Mouse (Mus musculus): ENCODE data around the gene Itpr3. TPM values are rescaled to one million over a fixed set of nuclear protein-coding genes. Genes with fewer than 3 reads are reported as not detected.
A peak's percentile ranks its signal among the peaks of the same experiment; 100 is the strongest.

Gene Itpr3
- polyA plus RNA-seq, 1 experiment: 12.5 TPM

DNA sequence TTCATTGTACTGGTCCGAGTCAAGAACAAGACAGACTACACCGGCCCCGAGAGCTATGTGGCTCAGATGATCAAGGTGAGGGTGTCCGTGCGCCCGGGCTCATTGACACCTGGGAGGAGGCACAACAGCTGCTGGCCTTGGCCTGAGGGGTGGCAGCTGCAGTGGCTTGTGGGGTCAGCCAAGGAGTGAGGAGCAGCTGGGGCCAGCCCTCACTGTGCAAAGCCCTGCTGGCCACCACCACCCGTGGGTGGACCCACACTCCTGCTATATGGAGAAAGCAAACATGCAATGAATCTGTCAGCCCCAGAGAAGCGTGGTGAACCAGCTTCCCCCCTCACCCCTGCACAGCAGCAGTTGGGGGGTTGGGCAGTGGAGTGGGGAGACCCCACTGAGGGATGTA lies 62.9 kb downstream of the Itpr3 start:
- Histone ChIP-seq H3K4me3 (replicated peaks; ENCODE audit: control insufficient read depth, low read depth, low read length) (no peak overlapping the region), H3K27ac (ENCODE audit: control insufficient read depth, insufficient read depth, low read depth, low read length, poor library complexity) (no peak overlapping the region), H3K4me1 (ENCODE audit: control insufficient read depth, insufficient read depth, low read length) (peaks cover 4% of the 10 kb centered on the region; the same call in 1 of the 2 replicates)
- TF ChIP-seq POLR2A (IDR thresholded peaks at IDR 0.05; ENCODE audit: borderline replicate concordance, control insufficient read depth, low read depth, low read length) (no peak), CTCF (IDR thresholded peaks at IDR 0.05; ENCODE audit: control insufficient read depth, insufficient read depth, low read length) (no peak)
- WGBS: 74% methylated on average over 8 of the region's 8 CpGs

DNA sequence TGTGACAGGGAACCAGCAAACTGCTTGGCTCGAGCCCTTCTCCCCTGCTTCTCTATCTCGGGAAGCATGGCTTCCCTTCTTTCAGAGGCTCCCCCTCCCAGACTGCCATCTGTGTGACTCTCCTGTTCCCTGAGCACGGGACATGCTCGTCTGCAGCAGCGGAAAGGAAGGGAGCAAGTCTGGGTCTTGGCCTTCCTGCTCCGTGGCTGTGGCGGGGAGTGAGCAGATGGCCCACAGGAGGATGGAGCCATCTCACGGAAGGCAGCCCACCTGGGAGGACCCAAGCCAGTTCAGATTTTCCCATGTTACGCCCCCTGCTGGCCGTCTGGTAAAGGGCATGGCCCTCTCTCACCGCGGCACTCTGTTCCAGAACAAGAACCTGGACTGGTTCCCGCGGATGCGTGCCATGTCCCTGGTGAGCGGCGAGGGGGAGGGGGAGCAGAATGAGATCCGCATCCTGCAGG lies 63.5 kb downstream of the Itpr3 start:
- H3K4me3 ChIP-seq (replicated peaks; ENCODE audit: control insufficient read depth, low read depth, low read length): no peak overlapping the region
- no peak overlapping the region for H3K27ac ChIP-seq (ENCODE audit: control insufficient read depth, insufficient read depth, low read depth, low read length, poor library complexity)
- 79% methylated on average over 18 of the region's 18 CpGs for WGBS
- H3K4me1 ChIP-seq (ENCODE audit: control insufficient read depth, insufficient read depth, low read length): peaks cover 4% of the 10 kb centered on the region; the same call in 1 of the 2 replicates
- TF ChIP-seq POLR2A (IDR thresholded peaks at IDR 0.05; ENCODE audit: borderline replicate concordance, control insufficient read depth, low read depth, low read length) (no peak), CTCF (IDR thresholded peaks at IDR 0.05; ENCODE audit: control insufficient read depth, insufficient read depth, low read length) (peak; percentile 43; the same call in 1 of the 2 replicates)

DNA sequence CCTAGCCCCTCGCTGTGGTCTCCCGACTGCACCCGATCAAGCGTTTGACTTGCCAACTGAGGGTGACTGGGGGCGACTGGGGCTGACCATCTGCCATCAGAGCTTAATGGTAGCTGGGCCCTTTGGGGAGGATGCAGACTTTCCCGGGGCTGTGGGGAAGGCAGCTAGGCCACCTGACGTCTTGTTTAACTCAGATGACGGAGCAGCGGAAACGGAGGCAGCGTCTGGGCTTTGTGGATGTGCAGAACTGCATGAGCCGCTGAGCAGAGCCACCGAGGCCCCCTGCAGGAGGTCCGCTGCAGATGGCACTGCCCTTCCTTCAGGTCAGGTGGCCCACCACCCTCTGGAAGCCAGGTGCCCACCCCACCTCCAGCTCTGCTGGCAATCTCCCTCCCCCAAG lies 64.2 kb downstream of the Itpr3 start:
- no peak for TF ChIP-seq POLR2A (IDR thresholded peaks at IDR 0.05; ENCODE audit: borderline replicate concordance, control insufficient read depth, low read depth, low read length)
- TF ChIP-seq CTCF (IDR thresholded peaks at IDR 0.05; ENCODE audit: control insufficient read depth, insufficient read depth, low read length): no peak
- Histone ChIP-seq H3K4me1 (ENCODE audit: control insufficient read depth, insufficient read depth, low read length) (peaks cover 4% of the 10 kb centered on the region; the same call in 1 of the 2 replicates), H3K4me3 (replicated peaks; ENCODE audit: control insufficient read depth, low read depth, low read length) (no peak overlapping the region), H3K27ac (ENCODE audit: control insufficient read depth, insufficient read depth, low read depth, low read length, poor library complexity) (no peak overlapping the region)
- WGBS: 84% methylated on average over 14 of the region's 14 CpGs

DNA sequence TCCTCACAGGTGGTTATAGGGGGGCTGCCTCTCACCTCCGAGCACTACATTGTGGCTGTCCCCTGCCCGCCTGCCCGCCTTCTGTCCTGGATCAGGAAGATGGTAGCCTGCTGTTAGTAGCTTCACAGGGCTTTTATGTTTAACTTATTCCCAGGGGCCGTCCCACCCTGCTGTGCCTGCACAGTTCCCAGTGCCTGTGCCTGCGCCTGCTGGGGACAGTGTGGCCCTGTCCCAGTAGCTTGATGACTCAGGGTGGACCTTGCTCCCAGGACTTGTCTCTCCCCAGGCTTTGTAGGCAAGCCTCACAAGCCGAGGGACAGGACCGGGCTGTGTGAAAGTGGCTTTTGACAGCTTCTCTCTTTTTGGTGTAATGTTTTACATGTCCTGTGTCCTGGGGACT lies 64.7 kb downstream of the Itpr3 start:
- Histone ChIP-seq H3K4me3 (replicated peaks; ENCODE audit: control insufficient read depth, low read depth, low read length) (no peak overlapping the region), H3K27ac (ENCODE audit: control insufficient read depth, insufficient read depth, low read depth, low read length, poor library complexity) (no peak overlapping the region), H3K4me1 (ENCODE audit: control insufficient read depth, insufficient read depth, low read length) (peaks cover 4% of the 10 kb centered on the region; the same call in 1 of the 2 replicates)
- TF ChIP-seq CTCF (IDR thresholded peaks at IDR 0.05; ENCODE audit: control insufficient read depth, insufficient read depth, low read length): no peak
- TF ChIP-seq POLR2A (IDR thresholded peaks at IDR 0.05; ENCODE audit: borderline replicate concordance, control insufficient read depth, low read depth, low read length): no peak
- WGBS: 86% methylated on average over 7 of the region's 7 CpGs

DNA sequence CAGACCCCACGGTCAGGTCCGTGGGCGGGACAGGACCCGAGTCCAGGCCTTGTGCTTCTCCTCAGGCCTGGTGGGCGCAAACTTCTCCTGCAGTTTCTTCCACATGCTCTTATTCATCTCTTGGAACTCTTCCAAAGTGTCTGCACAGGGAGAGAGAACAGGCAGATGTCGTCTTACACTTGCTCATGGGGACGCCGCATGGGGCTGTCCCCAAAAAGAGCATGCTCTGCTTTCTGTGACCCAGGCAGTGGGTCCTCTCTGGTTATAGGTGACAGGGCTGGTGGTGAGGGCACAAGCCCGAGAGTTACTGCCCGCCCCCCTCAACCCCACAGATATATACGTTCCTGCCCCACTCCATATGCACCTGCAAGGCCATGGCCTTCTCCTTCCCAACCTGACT lies 65.6 kb downstream of the Itpr3 start:
- WGBS: 83% methylated on average over 11 of the region's 11 CpGs
- TF ChIP-seq CTCF (IDR thresholded peaks at IDR 0.05; ENCODE audit: control insufficient read depth, insufficient read depth, low read length): no peak
- TF ChIP-seq POLR2A (IDR thresholded peaks at IDR 0.05; ENCODE audit: borderline replicate concordance, control insufficient read depth, low read depth, low read length): no peak
- H3K27ac ChIP-seq (ENCODE audit: control insufficient read depth, insufficient read depth, low read depth, low read length, poor library complexity): no peak overlapping the region

DNA sequence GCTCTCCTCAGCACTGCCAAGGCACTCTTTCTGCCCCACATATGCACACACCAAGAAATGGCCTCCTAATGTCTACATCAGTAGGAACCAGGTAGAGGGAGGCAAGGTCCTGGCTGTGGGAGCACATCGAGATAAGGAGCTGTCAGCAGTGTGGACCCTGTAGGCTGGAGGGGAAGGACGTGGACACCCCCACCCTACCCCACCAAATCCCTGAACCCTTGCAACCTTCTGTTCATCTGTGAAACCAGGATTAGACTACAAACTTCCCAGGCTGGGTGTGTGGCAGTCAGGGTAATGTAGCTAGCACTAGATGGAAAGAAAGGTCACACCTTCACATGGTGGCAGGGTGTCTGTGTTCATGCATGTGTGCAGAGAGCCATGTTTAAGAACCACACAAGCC lies 66.0 kb downstream of the Itpr3 start:
- no peak overlapping the region for H3K27ac ChIP-seq (ENCODE audit: control insufficient read depth, insufficient read depth, low read depth, low read length, poor library complexity)
- H3K4me1 ChIP-seq (ENCODE audit: control insufficient read depth, insufficient read depth, low read length): peaks cover 4% of the 10 kb centered on the region; the same call in 1 of the 2 replicates
- TF ChIP-seq CTCF (IDR thresholded peaks at IDR 0.05; ENCODE audit: control insufficient read depth, insufficient read depth, low read length) (no peak), POLR2A (IDR thresholded peaks at IDR 0.05; ENCODE audit: borderline replicate concordance, control insufficient read depth, low read depth, low read length) (no peak)
- no peak overlapping the region for H3K4me3 ChIP-seq (replicated peaks; ENCODE audit: control insufficient read depth, low read depth, low read length)
- 81% methylated on average over 2 of the region's 2 CpGs for WGBS

More for the DNA sequence above, 65.6 kb downstream of the Itpr3 start:
- H3K4me3 ChIP-seq (replicated peaks; ENCODE audit: control insufficient read depth, low read depth, low read length): no peak overlapping the region
- peaks cover 4% of the 10 kb centered on the region; the same call in 1 of the 2 replicates for H3K4me1 ChIP-seq (ENCODE audit: control insufficient read depth, insufficient read depth, low read length)

DNA sequence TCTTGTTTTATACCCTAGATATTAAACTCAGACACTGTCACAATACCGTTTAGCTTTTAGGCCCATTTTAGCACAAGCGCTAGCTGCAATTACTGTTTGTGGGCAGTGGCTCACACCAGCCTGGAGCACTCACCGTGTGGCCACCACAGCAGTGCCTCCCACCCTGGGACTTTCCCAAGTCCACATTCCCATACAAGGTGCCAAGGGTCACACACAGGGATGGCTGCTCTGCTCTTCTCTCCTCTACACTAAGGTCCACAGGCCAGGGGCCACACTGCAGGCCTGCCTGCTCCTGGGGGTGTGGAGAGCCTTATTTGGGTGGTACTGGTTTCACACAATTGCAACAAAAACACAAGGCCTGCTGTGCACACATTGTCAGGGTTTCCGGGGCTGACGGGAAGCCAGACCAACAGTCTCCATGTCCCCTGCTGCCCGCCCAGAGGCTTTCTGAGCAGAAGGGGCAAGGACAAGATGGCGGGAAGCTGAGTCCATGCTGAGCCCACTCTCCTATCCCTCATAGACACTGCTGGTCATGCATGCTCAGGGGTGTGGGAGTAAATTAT lies 66.8 kb downstream of the Itpr3 start:
- no peak for TF ChIP-seq POLR2A (IDR thresholded peaks at IDR 0.05; ENCODE audit: borderline replicate concordance, control insufficient read depth, low read depth, low read length)
- no peak overlapping the region for H3K27ac ChIP-seq (ENCODE audit: control insufficient read depth, insufficient read depth, low read depth, low read length, poor library complexity)
- no peak overlapping the region for H3K4me3 ChIP-seq (replicated peaks; ENCODE audit: control insufficient read depth, low read depth, low read length)
- WGBS: 77% methylated on average over 7 of the region's 7 CpGs
- peaks cover 4% of the 10 kb centered on the region; the same call in 1 of the 2 replicates for H3K4me1 ChIP-seq (ENCODE audit: control insufficient read depth, insufficient read depth, low read length)

DNA sequence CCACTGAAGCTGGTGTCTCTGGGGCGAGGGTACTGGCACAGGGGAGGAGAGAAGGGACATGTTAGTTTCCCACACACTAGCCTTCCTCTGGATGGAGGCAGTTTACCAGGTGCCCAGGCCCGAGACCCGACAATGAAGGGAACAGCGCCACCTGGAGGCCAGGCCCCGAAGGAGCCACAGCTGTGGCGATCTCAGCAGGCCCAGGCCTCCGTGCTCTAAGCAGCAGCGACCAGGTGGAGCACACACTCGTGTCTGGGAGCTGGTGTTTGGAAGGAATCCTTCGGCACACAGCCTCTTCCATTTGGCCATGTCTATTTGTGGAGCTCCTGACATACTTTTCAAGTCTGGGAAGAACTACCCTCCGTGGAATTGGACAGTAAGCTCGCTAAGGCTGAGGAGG lies 68.1 kb downstream of the Itpr3 start:
- TF ChIP-seq POLR2A (IDR thresholded peaks at IDR 0.05; ENCODE audit: borderline replicate concordance, control insufficient read depth, low read depth, low read length) (no peak), CTCF (IDR thresholded peaks at IDR 0.05; ENCODE audit: control insufficient read depth, insufficient read depth, low read length) (peak; percentile 89)
- no peaks in the 10 kb centered on the region; the same call in 1 of the 2 replicates for H3K4me1 ChIP-seq (ENCODE audit: control insufficient read depth, insufficient read depth, low read length)
- 39% methylated on average over 12 of the region's 12 CpGs for WGBS
- H3K4me3 ChIP-seq (replicated peaks; ENCODE audit: control insufficient read depth, low read depth, low read length): no peak overlapping the region
- no peak overlapping the region for H3K27ac ChIP-seq (ENCODE audit: control insufficient read depth, insufficient read depth, low read depth, low read length, poor library complexity)

Measured in bone marrow, adult 2 months (tissue).